Mouse (Mus musculus) heart, adult 2 months (tissue): ENCODE measurements around the gene Fads2. TPM values are rescaled to one million over a fixed set of nuclear protein-coding genes. Genes with fewer than 3 reads are reported as not detected.

ENCODE experiments used
- DNase-seq, 2 experiments: peaks; one replicate each; pipeline ENCODE4 v3.0.0; 2021
- H3K27ac ChIP-seq: fragments of 200-600 bp; 2 replicates; pipeline ENCODE4 v1.8.1; 2022
- H3K27me3 ChIP-seq: fragments of 200-500 bp; 2 replicates; pipeline ENCODE4 v1.6.1; 2012; ENCODE audit warnings: mild to moderate bottlenecking, low read length, inconsistent platforms, mixed read lengths; ENCODE audit not compliant: control insufficient read depth, insufficient read depth
- H3K36me3 ChIP-seq: fragments of 200-500 bp; 2 replicates; pipeline ENCODE4 v1.6.1; 2012; ENCODE audit warnings: low read length, inconsistent platforms; ENCODE audit not compliant: control insufficient read depth, insufficient read depth
- H3K4me1 ChIP-seq: fragments of 200-500 bp; 2 replicates; pipeline ENCODE4 v1.6.1; 2011; ENCODE audit warnings: low read length; ENCODE audit not compliant: control insufficient read depth, insufficient read depth
- H3K4me3 ChIP-seq: fragments of 200-600 bp; 2 replicates; pipeline ENCODE4 v1.8.1; 2022
- H3K79me2 ChIP-seq: fragments of 200-500 bp; replicated peaks from 2 replicates; pipeline ENCODE4 v1.6.1; 2012; ENCODE audit warnings: mild to moderate bottlenecking, inconsistent platforms, low read length, moderate library complexity, mixed read lengths; ENCODE audit not compliant: control insufficient read depth, insufficient read depth
- H3K9ac ChIP-seq: fragments of 200-500 bp; 2 replicates; pipeline ENCODE4 v1.6.1; 2012; ENCODE audit warnings: low read depth, mild to moderate bottlenecking, control low read depth, inconsistent platforms, low read length, mixed read lengths
- CTCF ChIP-seq: fragments of 200-600 bp; IDR thresholded peaks from 2 replicates; pipeline ENCODE4 v1.8.1; 2022; ENCODE audit warnings: antibody characterized with exemption, mild to moderate bottlenecking, moderate library complexity
- EP300 ChIP-seq: fragments of 200-500 bp; IDR thresholded peaks from 2 replicates; pipeline ENCODE4 v1.6.1; 2011; ENCODE audit warnings: low read depth, low read length, control low read depth; ENCODE audit not compliant: insufficient read depth
- POLR2A ChIP-seq: fragments of 200-500 bp; IDR thresholded peaks from 2 replicates; pipeline ENCODE4 v1.6.1; 2011; ENCODE audit warnings: mild to moderate bottlenecking, low read depth, low read length, control low read depth; ENCODE audit not compliant: insufficient read depth
- WGBS: fragments of 180-500 bp; shearing (Covaris S2); methylation state at CpG from one replicate; pipeline ENCODE4 v1.1.7; 2018; 5-methylcytosine and 5-hydroxymethylcytosine counted together
- intact Hi-C: fragments of 180-260 bp; cut with DNase I; formaldehyde crosslinking; loops from one replicate; pipeline ENCODE4 v1.15.1; 2025
- polyA plus RNA-seq: library from polyadenylated mRNA; depleted of rRNA; stranded (reverse); fragments of >200 nt; gene quantifications from 2 replicates; pipeline ENCODE4 v1.2.3, GENCODE M21; 2012
- total RNA-seq, 2 experiments: library from RNA; stranded (reverse); gene quantifications; 2 replicates each; pipeline ENCODE4 v1.2.3; 2021

Fads2 gene
- total and polyA plus RNA-seq, 3 experiments: 5.3 to 13.3 (median 6.3) TPM

DNA sequence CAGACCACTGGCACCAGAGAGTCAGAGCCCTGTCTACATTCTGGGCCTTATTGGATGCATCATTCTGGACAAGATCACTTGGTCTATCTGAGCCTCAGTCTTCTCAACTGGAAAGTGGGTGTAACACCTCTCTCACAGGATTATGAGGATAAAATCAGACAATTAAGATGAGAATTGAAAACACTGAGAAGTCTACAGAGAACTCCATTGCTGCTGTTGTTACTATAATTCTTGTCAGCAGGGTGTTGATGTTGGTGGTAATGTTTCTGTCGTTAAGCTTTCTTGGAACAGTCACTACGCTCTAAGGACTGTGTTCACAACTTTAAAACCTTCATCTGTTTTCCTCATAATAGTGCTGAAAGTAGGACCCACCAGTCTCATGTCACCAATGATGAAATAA lies 5.1 kb upstream of the Fads2 start:
- Histone ChIP-seq H3K27me3 (no peaks in the 10 kb centered on the region), H3K9ac (no peak overlapping the region), H3K79me2 (no peaks in the 10 kb centered on the region), H3K4me1 (no peaks in the 10 kb centered on the region), H3K4me3 (no peak overlapping the region), H3K36me3 (no peaks in the 10 kb centered on the region), H3K27ac (no peak overlapping the region)
- TF ChIP-seq CTCF (no peak), EP300 (no peak), POLR2A (no peak)
- no peak for DNase-seq
- intact Hi-C loops: no loop called here
- WGBS: 80% methylated on average over 2 of the region's 2 CpGs

DNA sequence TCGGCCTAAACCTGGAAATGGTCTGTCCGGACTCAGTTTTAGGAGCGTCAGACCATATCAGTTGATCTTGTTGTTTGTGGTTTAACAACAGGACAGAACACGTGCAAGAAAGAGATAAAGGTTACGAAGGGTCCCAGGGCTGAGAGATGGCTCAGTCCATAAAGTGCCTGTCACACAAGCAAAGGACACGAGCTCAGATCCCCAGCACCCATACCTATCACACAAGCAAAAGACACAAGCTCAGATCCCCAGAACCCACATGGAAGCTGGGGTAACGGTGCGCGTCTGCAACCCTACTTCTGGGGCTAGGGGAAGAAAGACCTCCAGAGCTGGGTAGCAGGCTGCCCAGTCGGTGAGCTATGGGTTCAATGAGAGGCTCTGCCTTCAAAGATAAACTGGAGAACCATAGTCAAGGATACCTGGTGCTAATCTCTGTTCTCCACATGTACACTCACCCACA lies 3.5 kb upstream of the Fads2 start:
- H3K27me3 ChIP-seq: no peaks in the 10 kb centered on the region
- no peaks in the 10 kb centered on the region for H3K36me3 ChIP-seq
- WGBS: 72% methylated on average over 10 of the region's 10 CpGs
- H3K9ac ChIP-seq: no peak overlapping the region
- no peak overlapping the region for H3K27ac ChIP-seq
- no peak for TF ChIP-seq CTCF
- no peak for TF ChIP-seq EP300
- TF ChIP-seq POLR2A: no peak
- intact Hi-C loops: no loop called here
- no peak for DNase-seq
- H3K79me2 ChIP-seq: no peaks in the 10 kb centered on the region
- H3K4me1 ChIP-seq: no peaks in the 10 kb centered on the region; the same call in 1 of the 2 replicates
- no peak overlapping the region for H3K4me3 ChIP-seq

DNA sequence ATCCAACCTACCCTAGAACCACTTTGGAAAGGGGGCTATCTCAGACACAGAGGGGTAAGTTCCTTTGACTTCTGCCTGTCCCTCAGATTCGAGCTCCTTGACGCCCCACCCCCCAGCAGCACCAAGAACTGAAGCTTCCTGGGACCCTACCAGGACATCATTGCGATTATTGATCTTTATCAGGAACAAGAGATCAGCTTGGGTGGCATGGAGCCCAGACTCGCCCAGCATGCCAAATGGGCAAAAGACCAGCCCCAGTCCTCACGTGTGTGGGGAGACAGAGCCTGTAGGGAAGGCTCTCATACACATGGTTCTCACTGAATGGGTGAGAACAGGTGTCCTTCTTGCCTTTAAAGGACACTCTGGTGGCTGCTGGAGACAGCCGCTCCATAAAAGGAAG lies 2.7 kb upstream of the Fads2 start:
- 80% methylated on average over 6 of the region's 6 CpGs for WGBS
- no peaks in the 10 kb centered on the region; the same call in 1 of the 2 replicates for H3K4me1 ChIP-seq
- intact Hi-C loops: loop anchor here (5.0 kb wide), 1 partner anchor 62 kb away; the partner anchor contains the start of gene Fads3
- H3K9ac ChIP-seq: no peak overlapping the region
- DNase-seq: no peak
- H3K27me3 ChIP-seq: no peaks in the 10 kb centered on the region
- no peak for TF ChIP-seq EP300
- no peak for TF ChIP-seq CTCF
- TF ChIP-seq POLR2A: no peak
- no peak overlapping the region for H3K4me3 ChIP-seq
- H3K27ac ChIP-seq: no peak overlapping the region
- no peaks in the 10 kb centered on the region for H3K36me3 ChIP-seq
- no peaks in the 10 kb centered on the region for H3K79me2 ChIP-seq

DNA sequence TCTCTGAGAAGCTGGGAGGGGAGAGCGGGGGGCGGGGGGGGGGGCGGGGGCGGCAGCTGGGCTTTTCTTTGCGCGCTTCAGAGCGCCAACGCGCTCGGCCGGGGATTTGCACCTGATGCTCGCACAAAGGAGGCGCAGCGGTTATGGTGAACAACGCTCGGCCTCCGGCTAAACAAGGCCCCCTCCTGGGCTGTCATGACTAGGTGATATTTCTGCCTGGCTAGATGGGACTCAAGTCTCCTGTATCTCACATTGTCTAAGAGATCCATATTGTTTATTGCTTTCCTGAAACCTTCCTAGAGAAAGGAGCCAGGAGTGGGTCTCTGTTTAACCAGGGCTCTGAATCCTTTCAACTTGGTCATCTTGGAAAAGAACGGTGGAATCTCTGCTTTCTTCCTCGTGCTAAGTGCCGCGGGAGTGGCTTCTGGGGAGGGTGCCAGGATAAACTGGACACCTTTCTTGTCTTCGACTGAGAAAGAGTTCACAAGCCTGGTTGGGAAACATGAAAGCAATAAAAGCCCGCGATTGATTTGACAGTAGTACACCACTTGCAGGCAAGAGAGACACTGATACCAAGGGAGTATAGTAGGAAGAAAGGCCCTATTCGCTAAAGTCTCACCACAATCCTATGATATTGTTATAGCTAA lies 631 bp upstream of the Fads2 start:
- intact Hi-C loops: loop anchor here (5.0 kb wide), 1 partner anchor 60 kb away; the partner anchor contains the start of gene Fads3
- no peak for DNase-seq

DNA sequence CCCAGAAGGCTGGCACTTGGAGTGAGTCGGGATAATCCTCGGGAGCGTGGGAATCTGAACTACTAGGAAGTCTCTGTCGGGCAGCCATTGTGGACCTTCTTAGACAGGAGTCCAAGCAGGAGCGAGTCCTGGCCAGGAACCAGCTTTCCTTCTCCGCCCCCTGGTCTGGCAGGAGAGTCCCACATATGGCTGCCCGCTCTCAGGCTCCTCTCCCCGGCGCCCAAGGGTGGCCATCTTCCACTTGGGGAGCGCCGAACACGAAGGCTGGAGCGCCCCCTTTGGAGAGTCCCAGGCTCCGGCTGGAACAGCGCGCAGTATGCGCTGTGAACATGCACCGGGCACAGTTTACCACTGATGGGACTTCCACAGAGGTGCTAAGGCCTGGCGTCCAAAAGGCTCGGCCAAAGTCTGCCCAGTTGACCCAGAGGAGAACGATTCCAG lies 895 bp downstream of the Fads2 start:
- H3K79me2 ChIP-seq: no peaks in the 10 kb centered on the region
- TF ChIP-seq POLR2A (no peak), CTCF (peak; percentile 79)
- peak overlapping the region; percentile 58 for H3K27ac ChIP-seq
- H3K4me1 ChIP-seq: no peaks in the 10 kb centered on the region; the same call in 1 of the 2 replicates
- intact Hi-C loops: loop anchor here (5.0 kb wide), 1 partner anchor 58 kb away; the partner anchor contains the start of gene Fads3
- peak; percentile 81 to 82 for DNase-seq
- peak overlapping the region; percentile 79 for H3K9ac ChIP-seq
- peak overlapping the region; percentile 66 for H3K4me3 ChIP-seq
- no peaks in the 10 kb centered on the region for H3K36me3 ChIP-seq
- WGBS: under 1% methylated on average over 21 of the region's 21 CpGs
- H3K27me3 ChIP-seq: no peaks in the 10 kb centered on the region

More for the DNA sequence above, 631 bp upstream of the Fads2 start:
- H3K79me2 ChIP-seq: no peaks in the 10 kb centered on the region
- H3K4me1 ChIP-seq: no peaks in the 10 kb centered on the region; the same call in 1 of the 2 replicates
- H3K4me3 ChIP-seq: peak overlapping the region; percentile 66
- H3K9ac ChIP-seq: no peak overlapping the region
- peak overlapping the region; percentile 20; the same call in 1 of the 2 replicates for H3K27ac ChIP-seq
- H3K27me3 ChIP-seq: no peaks in the 10 kb centered on the region
- H3K36me3 ChIP-seq: no peaks in the 10 kb centered on the region
- TF ChIP-seq CTCF (no peak), POLR2A (no peak), EP300 (no peak)
- 12% methylated on average over 22 of the region's 25 CpGs for whole genome bisulfite sequencing

DNA sequence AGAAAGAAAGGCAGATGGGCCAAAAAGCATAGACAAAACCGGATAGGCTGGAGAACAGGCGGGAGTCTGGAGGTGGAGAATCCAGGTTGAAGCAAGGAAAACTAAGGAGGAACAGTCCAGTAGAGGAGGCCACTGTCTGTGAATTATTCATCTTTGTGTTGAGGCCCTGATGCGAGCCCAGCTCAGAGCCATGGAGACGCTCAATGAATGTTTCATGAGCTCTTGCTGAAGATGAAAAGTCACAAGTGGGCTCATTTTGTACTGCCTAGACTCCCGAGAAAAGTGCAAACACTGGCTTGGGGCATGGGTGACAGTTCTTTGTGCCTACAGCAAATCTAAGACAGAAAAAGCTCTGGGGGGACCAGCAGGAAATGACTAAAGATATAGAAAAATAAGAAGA lies 3.7 kb downstream of the Fads2 start:
- WGBS: 94% methylated on average over 5 of the region's 5 CpGs
- no peak overlapping the region for H3K4me3 ChIP-seq
- H3K9ac ChIP-seq: no peak overlapping the region
- no peaks in the 10 kb centered on the region for H3K27me3 ChIP-seq
- TF ChIP-seq CTCF: no peak
- no peak for TF ChIP-seq POLR2A
- TF ChIP-seq EP300: no peak
- no peaks in the 10 kb centered on the region for H3K79me2 ChIP-seq
- intact Hi-C loops: no loop called here
- no peaks in the 10 kb centered on the region for H3K36me3 ChIP-seq
- DNase-seq: no peak
- H3K4me1 ChIP-seq: no peaks in the 10 kb centered on the region; the same call in 1 of the 2 replicates
- no peak overlapping the region for H3K27ac ChIP-seq
